Mouse (Mus musculus) liver (tissue): ENCODE measurements around the gene 1810009A15Rik.
A peak's percentile ranks its signal among the peaks of the same experiment; 100 is the strongest.

Experiments used
- DNase-seq: peaks from one replicate; pipeline ENCODE4 v3.0.0-alpha.2; 2020; ENCODE audit warnings: mixed read lengths

Gene 1810009A15Rik

GRCm38 (mm10) chr19:8921741-8922140 is 33.1 kb downstream of the 1810009A15Rik start:
- DNase-seq: no peak

- peak; percentile 32 for DNase-seq
These were observed 38.1 kb downstream of the 1810009A15Rik start for GRCm38 (mm10) chr19:8926766-8927165.

GRCm38 (mm10) chr19:8927891-8928525 is 39.4 kb downstream of the 1810009A15Rik start:
- peak; percentile 48 for DNase-seq

GRCm38 (mm10) chr19:8928689-8929223 is 40.1 kb downstream of the 1810009A15Rik start:
- no peak for DNase-seq

- peak; percentile 89 for DNase-seq
These were observed 40.8 kb downstream of the 1810009A15Rik start, which contains the start of the genes Rom1 and Eml3 for GRCm38 (mm10) chr19:8929224-8930088. Rom1 (minus strand) TSS chr19:8929356. Eml3 (plus strand) TSS chr19:8929552.

- DNase-seq: no peak
These were observed 41.5 kb downstream of the 1810009A15Rik start for GRCm38 (mm10) chr19:8930117-8930516.

GRCm38 (mm10) chr19:8930771-8931170 is 42.1 kb downstream of the 1810009A15Rik start:
- DNase-seq: no peak

- DNase-seq: no peak
These were observed 48.1 kb downstream of the 1810009A15Rik start for GRCm38 (mm10) chr19:8936736-8937135.
